Mouse (Mus musculus) T-cell, adult 2 months (primary cell): ENCODE data around the gene Exog.

Experiments
- DNase-seq: peaks from one replicate; pipeline ENCODE4 v3.0.0; 2022; ENCODE audit warnings: low spot score

Exog gene

GRCm38 (mm10) chr9:119460410-119460809 lies 15.7 kb downstream of the Exog start:
- peak; percentile 30 for DNase-seq

GRCm38 (mm10) chr9:119465056-119465455 lies 20.3 kb downstream of the Exog start:
- DNase-seq, result no peak

- DNase-seq, result no peak
Observed at GRCm38 (mm10) chr9:119465595-119465994, 20.9 kb downstream of the Exog start.

GRCm38 (mm10) chr9:119469691-119470353 lies 25.1 kb downstream of the Exog start:
- DNase-seq, result no peak

GRCm38 (mm10) chr9:119472412-119472918 lies 27.7 kb downstream of the Exog start:
- no peak for DNase-seq

GRCm38 (mm10) chr9:119473011-119473410 lies 28.3 kb downstream of the Exog start:
- DNase-seq, result no peak

GRCm38 (mm10) chr9:119473608-119474164 lies 28.9 kb downstream of the Exog start:
- DNase-seq, result no peak

- DNase-seq, result no peak
Observed at GRCm38 (mm10) chr9:119474717-119475611, 30.2 kb downstream of the Exog start.

GRCm38 (mm10) chr9:119477754-119478153 lies 33.0 kb downstream of the Exog start:
- DNase-seq, result no peak

- DNase-seq, result no peak
Observed at GRCm38 (mm10) chr9:119478345-119478744, 33.6 kb downstream of the Exog start.

- DNase-seq, result no peak
Observed at GRCm38 (mm10) chr9:119479297-119479696, 34.6 kb downstream of the Exog start.

- no peak for DNase-seq
Observed at GRCm38 (mm10) chr9:119481612-119482011, 36.9 kb downstream of the Exog start.

GRCm38 (mm10) chr9:119483554-119484353 lies 39.0 kb downstream of the Exog start:
- DNase-seq, result no peak

- no peak for DNase-seq
Observed at GRCm38 (mm10) chr9:119484420-119484819, 39.7 kb downstream of the Exog start.

GRCm38 (mm10) chr9:119484868-119485267 lies 40.1 kb downstream of the Exog start:
- DNase-seq, result no peak

- no peak for DNase-seq
Observed at GRCm38 (mm10) chr9:119496354-119496753, 51.6 kb downstream of the Exog start.

- DNase-seq, result no peak
Observed at GRCm38 (mm10) chr9:119496960-119497359, 52.2 kb downstream of the Exog start.

- no peak for DNase-seq
Observed at GRCm38 (mm10) chr9:119497546-119498246, 53.0 kb downstream of the Exog start.

GRCm38 (mm10) chr9:119498247-119498607 lies 53.5 kb downstream of the Exog start:
- DNase-seq, result no peak

- no peak for DNase-seq
Observed at GRCm38 (mm10) chr9:119498885-119499284, 54.1 kb downstream of the Exog start.

GRCm38 (mm10) chr9:119503613-119504012 lies 58.9 kb downstream of the Exog start:
- DNase-seq, result no peak
